In the genomic region with DNA sequence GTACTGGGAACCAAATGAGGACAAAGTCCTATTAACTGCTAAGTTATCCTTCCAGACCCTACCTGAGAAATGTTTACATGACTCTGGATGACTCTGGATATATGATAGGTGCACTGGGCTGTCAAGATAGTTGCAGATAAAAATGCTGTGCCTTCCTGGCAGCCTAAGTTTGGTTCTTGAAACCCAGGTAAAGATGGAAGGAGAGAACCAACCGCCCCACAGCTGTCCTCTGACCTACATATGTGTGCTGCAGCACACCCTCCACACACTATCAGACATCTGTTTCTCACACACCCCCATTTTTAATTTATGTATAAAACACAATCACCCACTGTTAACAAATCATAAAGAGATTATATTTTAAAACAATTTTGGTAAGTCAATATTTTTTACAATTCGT, we compare ENCODE assay signal across 23 mouse cellular contexts.
"Had no signal": no experiment of that assay in that cellular context is flagged by ENCODE, and none has a peak within 500 bp of the region (broad histone marks: within the 10 kb centered on the region; RNA-seq: fewer than 3 reads in every experiment).

No protein-coding gene starts in this region.

- DNase-seq: liver; liver, embryonic 13.5 days; liver, postnatal 0 days; lung, adult 2 months; lung, postnatal 14 days; lung, postnatal 36 days; midbrain, embryonic 14.5 days; retina, postnatal 1 day; right cerebral cortex, adult 18-20 months; right cerebral cortex, postnatal 25 days; right cerebral cortex, postnatal 4 days had no signal

- H3K4me3 ChIP-seq: liver, embryonic 13.5 days; liver, embryonic 15.5 days; lung, embryonic 15.5 days; midbrain, embryonic 10.5 days; midbrain, embryonic 12.5 days; myocyte; neural tube, embryonic 13.5 days; neural tube, embryonic 15.5 days; stomach, embryonic 15.5 days had no signal

- H3K27ac ChIP-seq: liver, embryonic 13.5 days; liver, embryonic 15.5 days; lung, embryonic 15.5 days; macrophage; midbrain, embryonic 10.5 days; midbrain, embryonic 12.5 days; neural tube, embryonic 13.5 days; neural tube, embryonic 15.5 days; stomach, embryonic 15.5 days; stomach, postnatal 0 days had no signal

- ATAC-seq: liver, postnatal 0 days; lung, postnatal 0 days; midbrain, embryonic 16.5 days had no signal
